Mouse (Mus musculus) heart, adult 9 months (tissue): ENCODE results near the gene Flot2.

ENCODE experiments used
- DNase-seq, 2 experiments: peaks; one replicate each; pipeline ENCODE4 v3.0.0; 2022; ENCODE audit warnings: low spot score in 2 of 2

Gene Flot2

GRCm38 (mm10) chr11:78062563-78062962 is 24.8 kb downstream of the Flot2 start:
- DNase-seq: no peak

GRCm38 (mm10) chr11:78065906-78066305 is 28.2 kb downstream of the Flot2 start:
- no peak for DNase-seq

- DNase-seq: no peak
Observed at GRCm38 (mm10) chr11:78066641-78067040, 28.9 kb downstream of the Flot2 start.

- DNase-seq: no peak
Observed at GRCm38 (mm10) chr11:78067566-78067965, 29.8 kb downstream of the Flot2 start.

GRCm38 (mm10) chr11:78069130-78069529 is 31.4 kb downstream of the Flot2 start:
- DNase-seq: no peak

GRCm38 (mm10) chr11:78069646-78070045 is 31.9 kb downstream of the Flot2 start:
- DNase-seq: no peak

- DNase-seq: no peak
Observed at GRCm38 (mm10) chr11:78071938-78072337, 34.2 kb downstream of the Flot2 start.

GRCm38 (mm10) chr11:78072425-78073130 is 34.8 kb downstream of the Flot2 start:
- no peak for DNase-seq

GRCm38 (mm10) chr11:78073577-78074276 is 36.0 kb downstream of the Flot2 start:
- DNase-seq: no peak

- no peak for DNase-seq
Observed at GRCm38 (mm10) chr11:78074277-78074652, 36.5 kb downstream of the Flot2 start.

GRCm38 (mm10) chr11:78074666-78075065 is 36.9 kb downstream of the Flot2 start:
- DNase-seq: no peak

- peak; percentile 80 to 83 for DNase-seq
Observed at GRCm38 (mm10) chr11:78079961-78080921, 42.5 kb downstream of the Flot2 start, which contains the start of gene Eral1. TSS of gene Eral1 (minus strand) at chr11:78080383.

GRCm38 (mm10) chr11:78083595-78083994 is 45.9 kb downstream of the Flot2 start:
- DNase-seq: no peak

GRCm38 (mm10) chr11:78086925-78087479 is 49.3 kb downstream of the Flot2 start:
- no peak for DNase-seq

- DNase-seq: no peak
Observed at GRCm38 (mm10) chr11:78087756-78088281, 50.1 kb downstream of the Flot2 start.

GRCm38 (mm10) chr11:78094137-78094503 is 56.4 kb downstream of the Flot2 start:
- DNase-seq: no peak

GRCm38 (mm10) chr11:78094504-78095143 is 56.9 kb downstream of the Flot2 start, which contains the start of gene Fam222b:
TSS of gene Fam222b (plus strand) at chr11:78094660.
- DNase-seq: peak; percentile 94 to 96

- no peak for DNase-seq
Observed at GRCm38 (mm10) chr11:78095144-78095516, 57.4 kb downstream of the Flot2 start.

- no peak for DNase-seq
Observed at GRCm38 (mm10) chr11:78097077-78097476, 59.3 kb downstream of the Flot2 start.

- no peak for DNase-seq
Observed at GRCm38 (mm10) chr11:78100746-78101145, 63.0 kb downstream of the Flot2 start.

- DNase-seq: no peak
Observed at GRCm38 (mm10) chr11:78102142-78102541, 64.4 kb downstream of the Flot2 start.
